Mouse (Mus musculus) left cerebral cortex, adult 9 months (tissue): ENCODE data around the gene Cd59a.
"Not testable (repeated sequence)": the region's sequence is repeated elsewhere in the genome, so short reads cannot be mapped to it uniquely, and the experiment has no call there.

Source experiments
- DNase-seq, 2 experiments: peaks; one replicate each; pipeline ENCODE4 v3.0.0; 2022; ENCODE audit warnings: low spot score in 2 of 2

Cd59a gene

GRCm38 (mm10) chr2:104109021-104109420, 13.4 kb downstream of the Cd59a start:
- not testable (repeated sequence) for DNase-seq

DNA sequence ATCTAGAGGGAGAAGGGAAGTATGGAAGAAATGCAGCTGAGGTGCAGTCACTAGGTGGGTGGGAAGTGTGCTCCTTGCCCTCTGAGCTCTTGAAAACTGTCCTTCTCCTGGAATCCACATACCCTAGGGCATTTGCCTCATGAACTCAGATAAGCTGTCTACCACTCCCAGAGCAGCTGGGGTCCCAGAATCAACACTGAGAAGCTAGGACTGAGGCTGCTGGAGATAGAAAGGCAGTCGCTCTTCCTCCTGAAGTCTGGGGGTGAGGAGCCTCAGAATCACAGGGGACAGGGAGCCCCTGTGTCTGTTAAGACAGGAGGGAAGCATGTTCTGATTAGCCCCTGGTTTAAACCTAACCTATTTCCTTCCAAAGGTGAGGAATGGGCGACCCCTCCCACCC, 13.9 kb downstream of the Cd59a start:
- no peak for DNase-seq

- DNase-seq, result no peak
These were observed 14.4 kb downstream of the Cd59a start for GRCm38 (mm10) chr2:104110031-104110430.

DNA sequence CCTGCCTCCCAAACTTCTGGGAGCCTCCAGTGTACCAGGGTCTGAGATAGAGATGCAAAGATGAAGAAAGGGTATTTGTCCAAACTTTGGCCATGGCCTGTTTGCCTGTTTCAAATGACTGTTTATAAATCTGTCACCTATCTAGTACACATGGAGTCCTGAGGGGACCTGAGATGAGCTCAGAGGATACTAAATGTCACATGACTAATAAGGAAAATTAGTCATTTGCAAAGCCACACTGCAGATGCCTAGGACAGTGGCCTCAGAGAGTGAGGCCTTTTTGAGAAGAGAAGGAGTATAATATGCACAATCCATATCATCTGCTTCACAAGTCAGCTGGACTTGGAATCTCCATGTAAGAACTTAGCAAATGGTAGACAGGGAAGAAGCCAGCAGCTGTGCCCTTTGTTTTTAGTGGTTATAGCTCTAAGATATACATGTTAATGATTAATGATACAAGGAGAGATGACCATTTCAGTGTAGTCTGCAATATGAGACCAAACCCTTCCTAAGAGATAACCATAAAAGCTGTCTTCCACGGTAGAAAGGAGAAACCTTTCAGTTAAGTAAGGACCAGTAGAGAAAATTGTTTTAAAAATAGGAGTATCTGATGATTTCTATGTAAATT, 15.7 kb downstream of the Cd59a start:
- not testable (repeated sequence) for DNase-seq

DNA sequence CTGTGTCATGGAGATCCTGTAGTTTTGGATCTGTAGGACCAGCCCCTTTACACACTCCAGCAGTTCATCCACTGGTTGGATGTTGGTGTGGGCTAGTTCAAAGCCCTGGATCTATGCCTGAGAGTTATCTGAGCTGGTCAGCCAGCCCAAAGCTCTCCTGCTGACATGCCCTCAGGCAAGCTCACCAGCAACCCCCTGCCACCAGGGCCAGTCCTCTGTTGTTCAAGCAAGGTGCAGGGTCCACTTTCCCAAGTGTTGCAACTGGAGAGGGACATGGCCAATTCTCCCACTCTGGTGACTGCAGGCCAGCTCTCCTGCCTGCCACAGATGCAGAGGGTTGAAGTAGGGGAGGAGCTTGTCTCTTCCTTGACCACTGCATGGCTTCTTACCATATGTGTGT, 18.0 kb downstream of the Cd59a start:
- DNase-seq, result not testable (repeated sequence)

GRCm38 (mm10) chr2:104114898-104115297, 19.3 kb downstream of the Cd59a start:
- DNase-seq, result no peak

DNA sequence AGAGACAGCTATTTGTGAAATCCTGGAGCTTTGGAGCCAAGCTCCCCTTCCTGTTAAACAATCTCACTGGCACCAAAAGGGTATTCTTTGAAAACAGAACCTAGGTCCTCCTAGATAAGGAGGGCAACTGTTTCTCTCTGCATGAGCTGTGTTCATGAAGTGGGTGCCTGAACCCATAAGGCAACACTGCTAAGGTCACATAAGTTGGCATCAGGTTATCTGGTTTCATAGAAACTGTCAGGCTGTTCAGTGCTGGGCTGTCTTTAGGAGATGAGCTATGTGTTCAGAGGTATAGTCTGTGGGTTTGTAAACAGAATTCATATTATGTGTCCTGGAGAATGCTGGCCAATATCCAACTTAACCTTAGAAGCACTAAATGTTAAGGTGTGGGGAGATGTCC, 21.6 kb downstream of the Cd59a start:
- DNase-seq, result not testable (repeated sequence)

GRCm38 (mm10) chr2:104119097-104119496, 23.5 kb downstream of the Cd59a start:
- no peak for DNase-seq

DNA sequence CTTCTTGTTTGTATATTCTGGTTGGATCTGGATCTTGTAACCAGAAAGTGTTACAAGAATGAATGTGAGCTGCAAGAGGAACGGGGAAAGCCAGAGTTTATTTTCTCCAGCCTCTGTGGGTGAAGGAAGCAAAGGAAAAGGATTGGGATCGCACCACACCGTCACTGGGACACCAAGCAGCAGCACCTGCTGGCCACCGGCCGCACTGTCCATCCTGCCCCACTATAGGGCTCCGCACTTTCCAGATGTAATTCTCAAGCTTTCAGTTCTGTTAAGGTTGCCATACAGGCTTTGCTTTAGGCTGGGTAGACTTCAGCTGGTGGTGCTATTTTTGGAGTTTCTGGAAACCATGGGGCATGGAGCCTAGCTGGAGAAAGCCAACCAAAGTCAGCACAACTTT, 24.7 kb downstream of the Cd59a start:
- no peak for DNase-seq

- no peak for DNase-seq
These were observed 26.3 kb downstream of the Cd59a start for GRCm38 (mm10) chr2:104121681-104122504.

- peak; percentile 73 to 91 for DNase-seq
These were observed 27.1 kb downstream of the Cd59a start, which contains the start of gene A930018P22Rik for GRCm38 (mm10) chr2:104122505-104123378. Gene A930018P22Rik, plus strand, starts transcription at chr2:104122769.

GRCm38 (mm10) chr2:104123540-104123939, 27.9 kb downstream of the Cd59a start:
- no peak for DNase-seq

GRCm38 (mm10) chr2:104124071-104124470, 28.5 kb downstream of the Cd59a start:
- no peak for DNase-seq

DNA sequence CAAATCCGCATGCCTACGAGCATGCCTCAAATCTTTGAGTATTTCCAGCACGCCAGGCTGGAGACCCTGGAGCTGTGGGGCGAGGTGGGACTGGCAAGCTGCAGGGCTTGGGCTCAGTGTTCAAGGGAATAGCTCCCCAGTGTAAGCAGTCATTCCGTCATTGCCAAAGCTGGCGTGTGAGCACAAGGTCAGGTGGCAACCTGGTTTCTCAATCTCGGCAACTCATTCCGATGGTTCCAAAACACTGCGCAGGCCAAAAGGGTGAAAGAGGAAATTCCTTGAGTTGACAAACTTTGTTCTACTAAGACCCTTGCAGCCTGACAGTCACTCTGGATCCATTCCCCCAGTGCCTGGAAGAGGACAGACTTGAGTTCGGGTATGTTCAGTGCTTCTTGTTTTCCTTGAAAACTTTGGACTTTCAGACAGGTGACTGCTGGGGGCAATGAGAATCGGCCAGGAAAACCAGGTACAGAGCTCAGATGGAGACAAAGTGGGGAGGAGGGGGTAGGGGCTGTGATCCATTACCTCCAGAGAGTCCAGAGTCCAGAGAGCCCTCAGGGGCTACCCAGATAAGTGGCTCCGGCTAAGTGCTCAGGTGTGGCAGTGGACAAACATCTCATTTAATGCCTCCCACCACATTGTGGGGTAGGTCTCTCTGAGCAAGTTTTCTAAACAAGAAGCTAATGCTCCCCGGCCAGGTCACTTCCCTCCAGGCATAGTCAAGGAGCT, 33.4 kb downstream of the Cd59a start:
- DNase-seq, result no peak

DNA sequence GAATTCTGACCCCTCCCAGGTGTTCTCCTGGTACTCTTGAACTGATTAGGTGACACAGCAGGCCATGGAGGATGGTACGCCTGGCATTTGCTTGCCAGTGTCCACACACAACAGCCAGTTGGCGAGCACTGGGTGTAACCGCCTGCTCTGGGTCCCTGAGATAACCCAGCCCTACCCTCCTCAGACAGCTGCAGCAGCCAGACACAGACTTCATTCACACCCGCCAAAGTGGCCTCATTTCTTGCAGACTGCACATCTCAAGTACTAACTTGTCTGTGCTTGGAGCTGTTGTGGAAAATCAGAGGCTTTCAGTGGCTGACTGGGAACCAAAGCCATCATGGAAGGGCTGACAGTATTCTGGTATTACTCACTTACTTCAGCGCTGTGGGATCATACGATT, 34.6 kb downstream of the Cd59a start:
- no peak for DNase-seq

GRCm38 (mm10) chr2:104130969-104131368, 35.4 kb downstream of the Cd59a start:
- no peak for DNase-seq

DNA sequence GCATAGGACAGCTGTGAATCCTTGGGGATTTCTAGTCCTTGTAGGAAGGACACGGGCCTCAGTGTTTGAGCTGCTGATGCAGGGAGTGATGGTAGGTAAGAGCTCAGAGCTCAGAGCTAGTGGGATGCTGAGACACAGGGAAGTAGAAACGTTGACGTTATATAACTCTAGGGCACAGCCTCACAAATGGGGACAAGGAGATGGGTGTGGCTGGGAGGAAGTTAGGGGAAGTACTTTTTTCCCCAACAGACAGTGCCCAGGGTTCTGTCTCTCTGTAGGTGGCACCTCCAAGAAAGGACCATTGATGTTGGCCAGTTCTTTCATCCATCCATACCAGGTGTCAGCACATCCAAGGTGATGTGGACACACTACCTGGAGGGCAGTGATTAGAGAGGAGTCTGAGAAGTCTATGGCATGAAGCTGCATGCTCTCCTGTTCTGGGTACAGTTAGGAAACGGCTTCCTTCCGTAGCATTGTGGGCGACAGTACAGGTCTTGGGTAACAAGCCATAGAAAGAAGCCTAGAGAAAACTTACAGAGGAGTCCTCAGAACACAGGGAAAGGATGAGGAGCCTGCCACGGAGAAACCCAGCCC, 36.8 kb downstream of the Cd59a start:
- no peak for DNase-seq

- no peak for DNase-seq
These were observed 37.6 kb downstream of the Cd59a start for GRCm38 (mm10) chr2:104133042-104133810.

DNA sequence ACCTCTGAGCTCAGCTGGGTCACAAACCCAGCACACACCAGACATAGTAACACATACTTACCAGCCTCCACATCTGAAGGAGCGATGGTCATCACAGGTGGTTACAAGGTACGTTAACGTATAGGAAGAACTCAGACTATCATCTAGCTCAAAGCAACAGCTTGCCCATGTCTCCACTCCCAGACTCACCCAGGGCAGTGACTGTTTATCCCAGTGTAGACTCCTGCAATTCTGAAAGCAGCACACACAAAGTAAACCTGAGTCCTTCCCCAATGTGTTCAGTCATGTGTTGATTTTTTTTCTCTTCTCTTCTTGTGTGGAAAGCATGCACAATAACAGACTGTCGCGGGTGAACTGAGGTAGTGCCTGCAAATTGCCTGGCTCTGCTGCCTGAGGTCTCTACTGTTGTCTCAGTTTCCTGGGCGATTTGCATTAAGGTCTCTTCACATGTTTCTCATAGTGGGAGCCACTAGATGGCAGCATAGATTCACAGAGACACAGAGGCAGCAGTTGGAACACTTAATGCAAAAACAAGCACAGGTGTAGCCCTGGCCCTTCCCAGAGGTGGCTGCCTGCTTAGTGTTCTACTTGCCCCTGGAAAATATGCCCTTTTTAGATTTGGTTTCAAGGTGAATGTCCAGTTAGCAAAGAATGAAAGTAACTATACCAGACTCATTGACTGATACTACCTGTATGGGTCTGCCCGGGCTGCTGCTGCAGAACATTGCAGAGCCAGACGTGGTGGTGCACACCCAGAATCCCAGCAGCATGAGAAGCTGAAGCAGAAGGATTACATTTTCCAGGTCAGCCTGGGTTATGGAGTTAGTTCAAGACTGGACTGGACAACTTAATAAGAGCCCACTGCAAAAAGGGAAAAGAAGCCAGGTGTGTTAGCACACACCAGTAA, 38.8 kb downstream of the Cd59a start:
- peak in 1 of 2 experiments; percentile 82 for DNase-seq
